Mouse (Mus musculus) heart, embryonic 12.5 days (tissue): ENCODE measurements at regions not wholly inside any gene's neighbourhood (a gene's known extent, or its start where the extent isn't known, plus 50 kb on each side); places are given as distances from the start of the nearest gene placed in this dataset.
"Not testable (repeated sequence)": the region's sequence is repeated elsewhere in the genome, so short reads cannot be mapped to it uniquely, and the experiment has no call there.

Experiments
- ATAC-seq: fragments of 200-750 bp; cut with Nextera tagmentation; 2 replicates; pipeline ENCODE4 v1.8.0; 2017; ENCODE audit warnings: moderate TSS enrichment, moderate library complexity; ENCODE audit not compliant: insufficient number of reproducible peaks, low FRiP score
- H3K27ac ChIP-seq: fragments of 300-500 bp; sonication (generic); 2 replicates; pipeline ENCODE4 v1.5.1; 2016; ENCODE audit warnings: mild to moderate bottlenecking, moderate library complexity; ENCODE audit not compliant: poor library complexity, severe bottlenecking
- H3K27me3 ChIP-seq: fragments of 300-500 bp; sonication (generic); replicated peaks from 2 replicates; pipeline ENCODE4 v1.6.1; 2016; ENCODE audit warnings: mild to moderate bottlenecking, moderate library complexity
- H3K36me3 ChIP-seq: fragments of 300-500 bp; sonication (generic); 2 replicates; pipeline ENCODE4 v1.6.1; 2016; ENCODE audit warnings: mild to moderate bottlenecking, moderate library complexity
- H3K4me1 ChIP-seq: fragments of 300-500 bp; sonication (generic); replicated peaks from 2 replicates; pipeline ENCODE4 v1.6.1; 2016; ENCODE audit warnings: mild to moderate bottlenecking
- H3K4me2 ChIP-seq: fragments of 300-500 bp; sonication (generic); 2 replicates; pipeline ENCODE4 v1.6.1; 2016; ENCODE audit warnings: mild to moderate bottlenecking, moderate library complexity
- H3K4me3 ChIP-seq: fragments of 300-500 bp; sonication (generic); 2 replicates; pipeline ENCODE4 v1.5.1; 2016; ENCODE audit warnings: mild to moderate bottlenecking
- H3K9ac ChIP-seq: fragments of 300-500 bp; sonication (generic); 2 replicates; pipeline ENCODE4 v1.6.1; 2016; ENCODE audit warnings: mild to moderate bottlenecking, moderate library complexity
- H3K9me3 ChIP-seq: fragments of 300-500 bp; sonication (generic); replicated peaks from 2 replicates; pipeline ENCODE4 v1.6.1; 2016; ENCODE audit warnings: mild to moderate bottlenecking, moderate library complexity
- WGBS: fragments of 180-500 bp; shearing (Covaris S2); methylation state at CpG from one replicate; pipeline ENCODE4 v1.1.7; 2016; 5-methylcytosine and 5-hydroxymethylcytosine counted together

GRCm38 (mm10) chr2:108827106-108827838, 453.3 kb upstream of the Kif18a start:
- H3K4me3 ChIP-seq, result no peak overlapping the region
- H3K4me2 ChIP-seq, result peak overlapping the region; percentile 52
- WGBS, result 10% methylated on average over 12 of the region's 12 CpGs
- H3K27ac ChIP-seq, result peak overlapping the region; percentile 89
- H3K9me3 ChIP-seq, result no peaks in the 10 kb centered on the region
- ATAC-seq, result peak; percentile 87
- H3K36me3 ChIP-seq, result no peaks in the 10 kb centered on the region
- H3K9ac ChIP-seq, result no peak overlapping the region
- no peaks in the 10 kb centered on the region for H3K27me3 ChIP-seq
- H3K4me1 ChIP-seq, result peaks cover 13% of the 10 kb centered on the region; the same call in 1 of the 2 replicates

- no peaks in the 10 kb centered on the region for H3K36me3 ChIP-seq
- peak overlapping the region; percentile 89 for H3K27ac ChIP-seq
- no peak overlapping the region for H3K4me2 ChIP-seq
- ATAC-seq, result no peak
- H3K4me3 ChIP-seq, result no peak overlapping the region
- no peaks in the 10 kb centered on the region for H3K9me3 ChIP-seq
- H3K27me3 ChIP-seq, result no peaks in the 10 kb centered on the region
- peaks cover 13% of the 10 kb centered on the region; the same call in 1 of the 2 replicates for H3K4me1 ChIP-seq
- H3K9ac ChIP-seq, result no peak overlapping the region
- 52% methylated on average over 3 of the region's 3 CpGs for WGBS
These were observed 452.4 kb upstream of the Kif18a start for GRCm38 (mm10) chr2:108827974-108828700.

- H3K27me3 ChIP-seq, H3K36me3 ChIP-seq, H3K27ac ChIP-seq, H3K4me2 ChIP-seq, H3K9ac ChIP-seq, H3K4me3 ChIP-seq, H3K4me1 ChIP-seq, ATAC-seq, H3K9me3 ChIP-seq: not testable (repeated sequence)
- 79% methylated on average over 2 of the region's 2 CpGs for WGBS
These were observed 436.7 kb upstream of the Kif18a start for GRCm38 (mm10) chr2:108843855-108844254.

GRCm38 (mm10) chr2:108848051-108848450, 432.5 kb upstream of the Kif18a start:
- H3K4me1 ChIP-seq, result no peaks in the 10 kb centered on the region
- no peaks in the 10 kb centered on the region for H3K27me3 ChIP-seq
- H3K9ac ChIP-seq, result no peak overlapping the region
- no peaks in the 10 kb centered on the region for H3K9me3 ChIP-seq
- H3K27ac ChIP-seq, result no peak overlapping the region
- no peak overlapping the region for H3K4me3 ChIP-seq
- 78% methylated on average over 3 of the region's 3 CpGs for WGBS
- no peak overlapping the region for H3K4me2 ChIP-seq
- ATAC-seq, result no peak
- no peaks in the 10 kb centered on the region for H3K36me3 ChIP-seq

- no peaks in the 10 kb centered on the region for H3K27me3 ChIP-seq
- ATAC-seq, result no peak
- no peak overlapping the region for H3K4me2 ChIP-seq
- H3K4me1 ChIP-seq, result no peaks in the 10 kb centered on the region
- H3K27ac ChIP-seq, result no peak overlapping the region
- no peaks in the 10 kb centered on the region for H3K36me3 ChIP-seq
- no peak overlapping the region for H3K9ac ChIP-seq
- 79% methylated on average over 2 of the region's 2 CpGs for whole genome bisulfite sequencing
- H3K9me3 ChIP-seq, result no peaks in the 10 kb centered on the region
- no peak overlapping the region for H3K4me3 ChIP-seq
These were observed 426.1 kb upstream of the Kif18a start for GRCm38 (mm10) chr2:108854399-108854798.

- 60% methylated on average over 4 of the region's 4 CpGs for WGBS
- no peak for ATAC-seq
- Histone ChIP-seq H3K36me3 (no peaks in the 10 kb centered on the region), H3K4me3 (no peak overlapping the region), H3K27ac (no peak overlapping the region), H3K4me2 (no peak overlapping the region), H3K4me1 (no peaks in the 10 kb centered on the region), H3K9me3 (no peaks in the 10 kb centered on the region), H3K27me3 (no peaks in the 10 kb centered on the region), H3K9ac (no peak overlapping the region)
These were observed 403.4 kb upstream of the Kif18a start for GRCm38 (mm10) chr2:108877141-108877540.

GRCm38 (mm10) chr2:108877676-108878075, 402.9 kb upstream of the Kif18a start:
- Histone ChIP-seq H3K9me3 (no peaks in the 10 kb centered on the region), H3K9ac (no peak overlapping the region), H3K27me3 (no peaks in the 10 kb centered on the region), H3K27ac (no peak overlapping the region), H3K4me1 (no peaks in the 10 kb centered on the region), H3K36me3 (no peaks in the 10 kb centered on the region), H3K4me3 (no peak overlapping the region), H3K4me2 (no peak overlapping the region)
- ATAC-seq, result no peak
- WGBS, result 44% methylated on average over 3 of the region's 3 CpGs

GRCm38 (mm10) chr2:108904121-108904733, 376.3 kb upstream of the Kif18a start:
- Histone ChIP-seq H3K4me1 (no peaks in the 10 kb centered on the region), H3K27me3 (no peaks in the 10 kb centered on the region), H3K27ac (no peak overlapping the region), H3K9me3 (no peaks in the 10 kb centered on the region), H3K4me2 (no peak overlapping the region), H3K36me3 (no peaks in the 10 kb centered on the region), H3K9ac (no peak overlapping the region), H3K4me3 (no peak overlapping the region)
- no peak for ATAC-seq
- WGBS, result 75% methylated on average over 3 of the region's 3 CpGs

GRCm38 (mm10) chr2:108913555-108913954, 367.0 kb upstream of the Kif18a start:
- H3K36me3 ChIP-seq, result no peaks in the 10 kb centered on the region
- H3K27ac ChIP-seq, result no peak overlapping the region
- H3K4me3 ChIP-seq, result no peak overlapping the region
- H3K9me3 ChIP-seq, result no peaks in the 10 kb centered on the region
- ATAC-seq, result no peak
- 58% methylated on average over 2 of the region's 2 CpGs for WGBS
- H3K4me2 ChIP-seq, result no peak overlapping the region
- H3K4me1 ChIP-seq, result no peaks in the 10 kb centered on the region
- H3K27me3 ChIP-seq, result no peaks in the 10 kb centered on the region
- no peak overlapping the region for H3K9ac ChIP-seq

- no peak for ATAC-seq
- Histone ChIP-seq H3K4me3 (no peak overlapping the region), H3K36me3 (no peaks in the 10 kb centered on the region), H3K4me1 (no peaks in the 10 kb centered on the region), H3K27me3 (no peaks in the 10 kb centered on the region), H3K9me3 (no peaks in the 10 kb centered on the region), H3K27ac (no peak overlapping the region), H3K9ac (no peak overlapping the region), H3K4me2 (no peak overlapping the region)
- 61% methylated on average over 3 of the region's 3 CpGs for WGBS
These were observed 366.6 kb upstream of the Kif18a start for GRCm38 (mm10) chr2:108913967-108914366.

GRCm38 (mm10) chr2:108919500-108920045, 361.0 kb upstream of the Kif18a start:
- WGBS, result 53% methylated on average over 3 of the region's 3 CpGs
- H3K4me3 ChIP-seq, result no peak overlapping the region
- H3K4me1 ChIP-seq, result no peaks in the 10 kb centered on the region
- no peak overlapping the region for H3K4me2 ChIP-seq
- no peaks in the 10 kb centered on the region for H3K9me3 ChIP-seq
- H3K9ac ChIP-seq, result no peak overlapping the region
- H3K27ac ChIP-seq, result no peak overlapping the region
- no peaks in the 10 kb centered on the region for H3K36me3 ChIP-seq
- ATAC-seq, result no peak
- no peaks in the 10 kb centered on the region for H3K27me3 ChIP-seq
